Mouse (Mus musculus): Measurements from ENCODE around the gene Cdc26.

The Cdc26 gene

DNA sequence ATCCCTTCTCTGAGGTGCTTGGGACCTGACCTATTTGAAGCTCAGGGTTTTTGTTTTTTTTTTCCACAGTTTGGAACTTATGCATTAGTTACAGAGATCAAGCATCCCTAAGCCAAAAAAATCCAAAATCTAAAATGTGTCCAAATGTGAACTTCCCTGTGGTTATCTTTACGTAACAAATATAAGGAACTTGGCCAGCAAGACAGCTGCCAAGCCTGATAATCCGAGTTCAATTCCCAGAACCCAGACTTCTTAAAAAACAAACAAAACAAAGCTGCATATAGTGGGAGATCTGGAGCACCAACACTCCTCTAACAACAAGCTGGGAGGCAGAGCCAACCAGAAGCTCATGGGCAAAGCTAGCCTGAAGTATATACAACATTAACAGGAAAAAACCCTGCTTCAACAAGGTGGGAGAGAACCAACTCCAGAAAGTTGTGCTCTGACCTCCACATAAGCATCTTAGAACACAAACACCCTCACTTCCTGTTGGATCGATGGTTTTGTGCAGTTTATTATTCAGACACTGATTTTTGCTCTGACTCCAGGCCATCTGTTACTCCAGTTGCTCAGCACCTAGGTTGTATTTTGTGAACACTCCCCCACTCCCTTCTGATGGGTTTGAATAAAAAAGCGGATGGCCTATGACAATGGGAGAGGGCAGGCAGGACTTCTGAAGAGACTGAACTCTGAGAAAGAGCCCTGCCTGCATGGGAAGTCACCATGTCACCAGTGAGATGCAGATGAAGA lies 10.7 kb downstream of the Cdc26 start:
- no peak for DNase-seq

DNA sequence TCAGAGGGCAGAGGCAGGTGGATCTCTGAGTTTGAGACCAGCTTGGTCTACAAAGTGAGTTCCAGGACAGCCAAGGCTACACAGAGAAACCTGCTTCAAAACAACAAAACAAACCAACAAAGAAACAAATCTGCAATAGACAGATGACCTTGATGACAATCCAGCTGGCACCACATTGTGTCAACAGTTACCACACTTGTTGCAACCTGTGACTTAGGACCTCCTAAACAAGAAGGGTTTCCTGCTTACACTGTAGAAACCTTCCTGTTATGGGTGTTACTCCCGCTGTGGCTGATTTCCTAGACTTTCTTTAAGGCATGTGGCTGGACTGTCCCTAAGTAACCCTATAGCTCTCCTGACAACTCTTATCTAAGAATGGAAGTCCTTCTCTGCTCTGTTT lies 12.6 kb downstream of the Cdc26 start:
- DNase-seq: no peak

DNA sequence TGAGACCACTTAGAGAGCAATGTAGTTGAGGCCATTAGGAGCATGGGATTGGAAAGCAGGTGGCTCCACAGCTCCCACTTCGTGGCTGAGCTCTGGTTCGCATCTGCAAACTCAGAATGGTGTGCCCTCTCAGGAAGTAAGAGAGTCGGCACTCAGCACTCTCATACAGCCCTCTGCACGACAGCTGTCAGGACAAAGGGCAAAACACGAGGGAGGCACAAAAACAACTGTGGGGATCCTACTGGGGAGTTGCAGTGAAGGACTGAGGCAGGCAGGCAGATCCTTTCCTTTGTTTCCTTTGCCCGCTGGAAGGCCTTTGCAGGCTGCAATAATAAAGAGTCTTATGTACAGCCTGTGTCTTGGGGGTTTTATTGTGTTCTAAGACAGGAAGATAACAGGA lies 15.0 kb downstream of the Cdc26 start:
- DNase-seq: no peak

DNA sequence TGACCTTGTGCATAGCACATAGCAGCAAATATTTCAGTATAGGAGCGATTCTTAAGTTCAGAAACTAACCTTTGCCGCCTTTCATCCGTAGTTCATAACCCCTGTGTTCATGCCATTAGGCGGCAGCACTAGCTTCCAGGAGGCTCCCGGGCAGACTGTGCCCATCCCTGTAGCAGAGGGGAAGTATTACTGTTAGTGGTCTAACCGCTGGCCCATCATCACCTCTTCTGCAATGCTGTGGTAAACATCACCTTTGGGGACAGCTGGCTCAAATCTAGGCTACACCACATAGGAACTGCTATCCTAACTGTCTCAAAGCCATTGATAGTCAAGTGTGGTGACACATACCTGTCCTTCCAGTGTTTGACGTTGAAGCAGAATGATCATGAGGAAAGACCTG lies 16.6 kb downstream of the Cdc26 start:
- DNase-seq: no peak

DNA sequence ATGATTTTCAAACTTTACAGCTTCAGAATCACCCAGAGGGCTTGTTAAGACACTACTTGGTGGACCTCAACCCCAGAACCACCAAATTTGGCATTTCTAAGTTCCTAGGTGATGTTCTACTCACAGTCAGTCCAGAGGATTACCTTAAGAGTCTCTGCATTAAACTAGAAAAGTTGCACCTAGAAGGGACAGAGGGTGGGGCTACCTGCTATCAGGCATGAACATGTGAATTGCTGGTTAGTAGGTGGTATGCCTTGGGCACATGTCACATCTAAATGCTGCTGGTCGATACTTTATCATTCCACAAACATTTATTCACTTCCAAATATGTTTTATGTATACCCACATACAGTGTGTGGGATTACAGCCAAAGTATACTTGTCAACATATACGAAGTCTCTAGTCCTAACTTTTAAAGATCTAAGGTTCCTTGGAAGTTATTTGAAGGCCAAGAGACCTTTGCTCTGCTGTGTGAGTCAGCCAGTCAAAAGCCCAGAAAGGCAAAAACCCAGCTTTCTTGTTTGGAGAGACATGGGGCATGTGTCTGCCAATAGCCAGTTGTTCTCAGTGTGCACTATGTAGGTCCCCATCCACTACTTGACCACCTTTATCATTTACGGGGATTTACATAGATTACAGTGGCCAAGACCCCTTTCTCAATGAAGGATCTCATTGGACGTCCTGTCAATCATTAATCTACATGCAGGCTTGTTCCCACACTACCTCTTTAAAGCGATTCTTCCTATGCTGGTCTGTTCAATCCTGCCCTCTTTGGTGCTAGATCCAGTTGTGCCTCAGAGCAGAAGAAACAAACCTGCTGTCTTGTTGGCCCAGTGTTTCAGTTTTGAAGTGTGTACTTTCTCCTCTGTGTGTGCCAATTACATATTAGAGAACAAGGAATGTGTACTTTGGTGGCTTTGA lies 18.6 kb downstream of the Cdc26 start:
- DNase-seq: no peak

DNA sequence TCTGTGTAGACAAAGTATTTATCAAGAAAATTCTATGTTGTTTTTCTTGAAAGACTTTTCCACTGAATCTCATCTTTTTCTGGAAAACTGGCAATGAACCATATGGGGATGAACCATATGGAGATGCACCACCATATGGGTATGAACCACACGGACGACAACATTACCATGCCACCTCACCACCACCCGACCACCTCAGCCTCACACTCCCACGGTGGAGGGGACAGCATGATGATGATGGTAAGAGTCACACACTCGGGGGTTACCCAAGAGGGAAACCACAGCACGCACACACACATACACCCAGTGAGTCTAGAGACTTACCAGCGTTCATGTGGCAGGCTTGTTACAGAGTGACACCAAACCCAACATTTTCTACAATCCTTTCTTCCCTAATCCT lies 23.0 kb downstream of the Cdc26 start:
- DNase-seq: no peak

DNA sequence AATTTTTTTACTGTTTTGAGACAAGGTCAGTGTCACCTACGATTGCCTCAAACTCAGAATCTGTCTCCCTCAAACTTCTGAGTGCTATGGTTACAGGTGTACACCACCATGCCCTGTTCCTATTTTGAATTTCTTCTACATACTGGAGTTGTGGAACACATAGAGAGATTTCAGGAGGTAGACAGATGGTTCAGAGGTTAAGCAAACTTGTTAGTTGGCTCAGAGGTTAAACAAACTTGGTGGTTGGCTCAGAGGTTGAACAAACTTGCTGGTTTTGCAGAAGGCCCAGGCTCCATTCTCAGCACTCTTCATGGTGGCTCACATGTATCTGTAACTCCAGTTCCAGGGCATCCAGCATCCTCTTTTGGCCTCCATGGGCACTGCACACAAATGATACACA lies 24.3 kb downstream of the Cdc26 start:
- DNase-seq: no peak

DNA sequence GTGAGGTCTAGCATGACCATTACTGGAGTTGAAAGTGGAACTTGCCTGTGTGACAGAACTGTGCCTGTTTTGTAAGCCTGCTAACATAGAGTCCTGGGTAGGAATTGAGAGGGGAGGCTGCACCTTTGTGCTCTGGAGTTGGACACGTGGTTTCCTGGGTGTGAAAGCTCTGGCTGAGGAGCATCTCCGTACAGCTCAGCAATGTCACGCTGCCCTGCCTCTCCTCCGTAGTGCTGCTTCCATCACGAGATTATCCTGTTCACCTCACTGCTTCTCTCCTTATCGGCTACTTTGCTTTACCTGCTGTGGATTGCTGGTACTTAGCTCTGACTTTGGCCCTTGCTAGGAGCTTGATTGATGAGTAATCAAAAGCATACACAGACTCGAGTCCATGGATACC lies 24.7 kb downstream of the Cdc26 start:
- no peak for DNase-seq

DNA sequence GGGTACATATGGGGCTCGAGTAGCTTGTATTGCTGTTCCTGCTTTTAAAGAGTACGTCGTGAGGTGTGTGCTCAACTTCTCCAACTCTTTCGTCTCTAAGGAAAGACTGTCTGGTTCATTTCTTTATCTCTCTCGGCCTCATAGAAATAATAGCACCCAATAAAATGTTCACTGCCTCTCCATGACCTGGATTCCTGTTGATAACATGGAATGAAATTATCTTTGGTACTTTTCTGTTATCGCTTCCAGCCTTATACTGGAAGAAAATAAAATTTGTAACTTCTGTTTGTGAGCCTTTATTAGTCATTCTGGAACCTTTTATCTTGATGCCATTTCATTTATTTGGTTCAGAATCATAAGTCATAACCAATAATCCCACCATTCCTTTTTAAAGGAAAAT lies 25.2 kb downstream of the Cdc26 start:
- no peak for DNase-seq

DNA sequence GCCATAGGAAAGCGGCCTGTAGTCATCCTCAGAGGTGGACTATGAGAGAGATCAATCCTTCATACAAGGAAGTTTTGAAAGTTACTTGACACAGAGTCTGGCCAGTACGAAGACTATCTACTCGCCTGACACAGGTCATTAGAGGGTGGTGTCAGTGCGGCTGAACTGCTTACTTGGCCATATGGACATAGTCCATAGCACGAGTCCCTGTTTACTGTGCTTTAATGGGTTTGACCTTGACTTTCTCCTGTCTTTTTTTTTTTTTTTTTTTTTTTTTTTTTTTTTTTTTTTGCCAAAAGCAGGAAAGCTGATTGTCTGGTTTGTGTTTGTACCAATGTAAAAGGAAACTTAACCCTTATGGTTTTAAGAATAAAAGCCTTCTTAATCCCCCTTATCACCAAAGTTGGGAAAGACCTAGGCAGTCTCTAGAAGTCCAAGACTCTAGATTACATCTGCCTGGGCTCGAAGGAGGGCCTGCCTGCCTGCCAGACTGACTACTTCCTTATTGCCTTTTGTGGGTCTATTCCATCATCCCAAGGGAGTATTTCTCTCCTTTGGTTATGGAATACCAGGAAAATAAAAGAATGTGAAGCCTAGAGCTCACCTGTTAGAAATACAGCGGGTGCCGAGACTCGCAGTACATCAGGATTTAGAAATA lies 28.6 kb downstream of the Cdc26 start:
- DNase-seq: no peak

DNA sequence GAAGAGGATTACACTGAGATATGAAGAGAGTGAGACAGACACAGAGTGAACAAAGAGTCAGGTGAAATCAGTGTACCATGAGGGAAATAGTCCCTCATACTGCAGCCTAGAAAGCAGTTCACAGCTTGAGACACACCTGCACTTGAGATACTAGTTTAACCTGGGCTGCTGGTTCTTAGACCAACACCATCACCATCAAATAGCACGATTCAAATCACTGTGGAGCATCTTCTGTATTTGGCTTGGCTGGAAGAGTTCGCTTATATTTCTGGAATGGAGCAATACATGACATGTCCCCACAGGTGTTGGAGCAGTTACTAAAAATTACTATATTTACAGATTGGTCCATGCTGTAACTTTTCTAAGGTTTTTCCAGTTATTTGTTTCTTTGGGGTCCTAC lies 32.3 kb downstream of the Cdc26 start:
- no peak for DNase-seq

DNA sequence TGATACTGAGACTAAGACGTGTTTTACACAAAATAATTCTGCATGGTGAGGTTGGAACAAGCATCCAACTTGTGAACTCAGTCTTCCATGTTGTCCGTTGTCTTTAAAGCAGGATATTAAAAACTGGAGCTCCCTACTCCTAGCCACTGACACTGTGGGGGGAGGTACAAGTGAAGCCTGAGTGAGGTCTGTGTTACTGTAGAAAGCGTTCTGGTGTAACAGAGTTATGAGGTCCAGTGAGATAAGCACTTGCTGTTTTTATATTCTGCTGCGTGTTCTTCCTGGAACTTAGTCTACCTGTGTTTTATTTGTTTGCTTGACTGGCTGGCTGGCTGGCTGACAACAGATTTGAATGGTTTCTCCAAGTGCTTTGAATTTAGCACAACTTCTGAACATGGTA lies 34.1 kb downstream of the Cdc26 start:
- no peak for DNase-seq

DNA sequence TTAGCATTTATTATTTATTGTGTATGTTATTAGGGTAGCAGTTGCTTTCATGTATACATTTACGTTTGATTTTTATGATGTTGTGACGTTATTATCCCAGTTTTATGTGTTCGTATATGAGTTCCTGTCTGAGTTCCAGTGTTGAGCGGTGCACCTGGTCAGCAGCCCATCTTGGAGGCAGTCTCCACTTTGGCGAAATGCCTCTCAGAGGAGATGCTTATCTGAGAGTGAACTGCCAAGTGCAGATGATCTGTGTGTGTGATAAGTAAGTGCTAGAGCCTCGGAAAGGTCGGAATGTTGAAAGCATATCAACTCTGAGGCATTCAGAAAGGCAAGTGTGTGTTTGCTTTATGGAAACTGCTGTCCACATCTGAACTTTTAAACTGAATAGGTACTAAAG lies 34.8 kb downstream of the Cdc26 start:
- DNase-seq: no peak

DNA sequence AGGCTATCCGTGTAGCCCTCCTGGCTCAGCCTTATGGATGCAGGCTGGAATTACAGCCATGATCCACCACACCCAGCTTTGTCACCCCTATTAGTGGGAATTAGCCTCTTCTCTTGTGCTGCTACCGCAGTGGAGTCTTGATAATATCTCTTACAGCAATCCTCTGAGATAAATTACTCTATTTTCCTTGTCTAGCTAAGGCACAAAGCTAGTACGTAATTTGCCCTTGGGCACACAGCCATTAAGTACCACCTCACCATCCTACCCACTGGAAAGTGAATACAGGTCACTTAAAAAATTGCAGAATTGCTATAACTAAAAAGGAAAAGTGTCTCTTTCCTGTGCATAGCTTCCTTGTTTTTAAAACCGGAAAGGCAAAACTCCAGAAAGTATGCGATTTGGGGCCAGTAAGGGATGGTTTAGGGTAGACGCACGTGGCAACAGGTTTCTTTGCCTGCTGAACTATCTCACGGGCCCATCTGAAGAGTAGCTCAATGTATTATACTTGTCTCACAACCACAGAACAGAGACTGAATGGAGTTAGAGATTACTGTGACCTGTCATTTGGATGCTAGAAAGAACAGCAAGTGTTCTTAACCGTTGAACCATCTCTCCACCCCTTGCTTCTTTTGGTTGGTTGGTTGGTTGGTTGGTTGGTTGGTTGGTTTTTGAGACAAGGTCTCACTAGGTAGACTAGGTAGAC lies 35.5 kb downstream of the Cdc26 start:
- DNase-seq: no peak

DNA sequence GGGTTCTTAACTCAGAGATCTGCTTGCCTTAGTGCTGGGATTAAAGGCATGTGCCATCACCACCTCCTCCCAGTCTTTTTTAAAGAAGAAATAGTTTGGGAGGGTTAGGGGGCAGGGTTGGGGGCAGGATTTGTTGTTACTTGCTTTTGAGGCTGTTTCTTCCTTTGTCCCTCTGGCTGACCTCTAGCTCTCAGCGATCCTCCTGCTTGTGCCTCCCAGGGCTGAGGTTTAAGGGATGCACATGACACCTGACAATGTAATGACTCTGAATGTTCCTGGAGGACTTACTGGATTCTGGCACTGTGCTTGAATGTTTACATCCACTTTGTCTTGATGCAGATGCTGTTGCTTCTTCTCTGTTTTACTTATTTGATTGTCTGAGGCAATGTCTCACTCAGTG lies 36.0 kb downstream of the Cdc26 start:
- no peak for DNase-seq

DNA sequence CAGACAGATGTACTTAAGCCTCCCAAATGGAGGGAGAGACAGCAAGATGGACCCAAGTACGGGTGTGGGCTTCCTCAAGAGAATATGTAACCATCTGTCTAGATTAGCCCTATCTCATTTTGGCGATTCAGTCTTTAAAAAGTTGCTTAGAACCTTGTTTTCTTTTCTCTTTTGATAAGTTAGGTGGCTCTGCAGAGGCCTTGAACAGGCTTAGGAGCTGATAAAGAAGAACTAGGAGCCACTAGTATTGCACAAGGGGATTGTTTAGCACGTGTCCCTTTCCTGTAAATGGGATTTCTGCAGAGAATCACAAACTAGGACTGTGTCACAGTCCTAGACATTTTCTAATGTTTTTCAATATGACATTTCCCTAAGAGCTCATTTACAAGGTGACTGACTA lies 39.4 kb downstream of the Cdc26 start:
- no peak for DNase-seq

DNA sequence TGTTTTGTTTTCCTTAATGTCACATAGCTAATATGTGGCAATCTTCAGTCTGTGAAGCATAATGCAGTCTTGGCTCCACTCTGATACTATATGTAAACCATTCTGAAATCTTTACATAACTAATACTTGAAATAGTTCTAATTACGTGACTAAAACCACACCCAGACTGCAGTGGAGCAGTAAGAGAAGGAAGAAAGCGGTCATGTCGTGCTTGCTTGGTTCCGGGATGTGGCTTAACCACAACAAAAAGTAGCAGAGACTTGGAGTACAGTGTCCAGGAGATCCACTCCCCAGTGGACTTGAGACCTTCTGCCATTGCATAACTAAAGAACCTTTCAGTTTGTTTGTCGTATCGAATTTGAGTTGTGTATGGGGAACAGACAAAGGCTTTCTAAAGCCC lies 40.9 kb downstream of the Cdc26 start:
- DNase-seq: no peak

DNA sequence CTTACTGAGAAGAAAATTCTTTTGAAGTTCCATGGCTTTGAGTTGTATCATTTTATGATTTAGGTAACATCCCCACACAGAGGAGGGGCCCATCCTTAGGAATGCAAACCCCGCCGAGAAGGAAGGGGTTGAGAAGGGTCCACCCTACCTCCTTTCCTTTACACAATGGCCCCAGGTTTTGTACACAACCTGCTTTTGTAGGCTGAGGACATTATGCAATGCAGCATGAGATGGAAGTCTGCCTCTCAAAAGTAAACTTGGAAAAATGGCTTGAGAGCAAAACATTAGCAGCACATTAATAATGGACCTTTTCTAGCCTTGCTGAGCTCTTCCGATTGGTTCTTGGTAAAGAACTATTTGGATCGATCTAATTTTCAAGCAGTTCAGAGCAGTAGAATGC lies 42.2 kb downstream of the Cdc26 start:
- no peak for DNase-seq

DNA sequence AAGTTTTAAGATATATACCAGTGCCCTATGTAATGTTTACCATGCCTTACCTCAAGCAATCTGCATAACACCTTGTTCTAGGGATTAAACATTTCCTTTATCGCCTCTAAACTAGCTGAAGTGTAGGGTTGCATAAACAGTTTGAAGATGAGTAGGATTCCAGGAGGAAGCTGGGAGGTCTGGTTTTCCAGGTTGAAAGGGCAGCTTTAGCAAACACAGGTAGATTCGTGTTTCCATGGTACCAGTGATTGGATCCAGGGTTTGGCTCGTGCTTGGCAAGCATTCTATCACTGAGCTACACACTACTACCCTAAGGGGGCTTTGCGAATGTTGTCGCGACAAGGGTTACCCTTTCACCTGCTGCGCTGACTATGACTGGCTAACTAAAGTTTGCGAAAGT lies 44.1 kb downstream of the Cdc26 start:
- no peak for DNase-seq

DNA sequence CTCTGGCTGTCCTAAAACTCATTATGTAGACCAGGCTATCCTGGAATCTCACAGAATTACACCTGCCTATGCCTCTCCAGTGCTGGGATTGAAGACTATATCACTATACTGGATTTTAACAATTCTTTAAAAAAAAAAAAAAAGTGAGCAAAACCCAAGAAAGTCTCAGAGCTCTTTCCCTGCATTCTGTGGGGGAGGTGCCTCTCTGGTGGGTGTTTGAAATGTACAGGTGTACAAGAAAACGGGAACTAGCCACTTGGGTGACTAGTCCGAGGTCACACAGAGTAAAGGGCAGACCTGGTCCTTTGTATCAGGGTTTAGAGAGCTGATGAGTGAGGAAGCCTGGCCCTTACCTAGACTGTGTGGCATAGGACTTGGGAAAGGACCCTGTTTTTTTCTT lies 46.0 kb downstream of the Cdc26 start:
- no peak for DNase-seq

DNA sequence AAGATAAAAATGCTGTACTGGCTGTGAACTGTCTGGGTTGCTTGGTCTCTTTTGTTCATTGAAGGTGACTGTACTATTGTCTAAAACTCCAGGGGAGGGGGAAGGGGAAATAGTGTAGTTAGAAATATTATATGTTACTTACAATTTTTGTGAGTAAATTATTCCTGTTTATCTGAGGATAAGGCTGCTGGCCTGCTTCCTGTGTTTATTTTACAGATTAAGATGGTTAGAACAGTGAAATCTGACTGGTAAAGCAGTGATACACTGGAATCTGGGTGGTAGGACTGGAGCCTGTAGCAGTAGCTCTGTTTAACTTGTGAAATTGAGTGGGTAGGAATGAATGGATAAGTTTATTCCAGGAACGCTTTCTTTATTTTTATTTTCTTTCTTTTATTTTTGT lies 46.4 kb downstream of the Cdc26 start:
- DNase-seq: no peak

DNA sequence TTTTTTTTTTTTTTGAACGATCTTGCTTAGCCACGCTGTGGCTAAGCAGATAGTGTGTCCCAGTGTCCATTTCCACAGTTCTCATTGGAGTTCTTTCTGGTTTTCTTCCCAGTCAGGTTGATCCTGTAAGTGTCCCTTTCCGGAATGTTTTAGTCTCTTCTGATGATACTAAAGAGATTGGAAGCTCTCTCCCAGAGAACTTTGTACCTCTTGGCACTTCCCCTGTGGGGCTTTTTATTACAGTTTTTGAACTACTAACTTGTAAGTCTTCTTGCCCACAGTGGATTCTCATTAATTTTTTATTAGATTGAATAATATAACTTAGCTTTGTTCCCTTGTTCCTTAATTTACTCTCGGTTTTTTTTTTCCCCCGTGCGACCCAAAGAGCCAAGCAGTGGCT lies 46.9 kb downstream of the Cdc26 start:
- no peak for DNase-seq

DNA sequence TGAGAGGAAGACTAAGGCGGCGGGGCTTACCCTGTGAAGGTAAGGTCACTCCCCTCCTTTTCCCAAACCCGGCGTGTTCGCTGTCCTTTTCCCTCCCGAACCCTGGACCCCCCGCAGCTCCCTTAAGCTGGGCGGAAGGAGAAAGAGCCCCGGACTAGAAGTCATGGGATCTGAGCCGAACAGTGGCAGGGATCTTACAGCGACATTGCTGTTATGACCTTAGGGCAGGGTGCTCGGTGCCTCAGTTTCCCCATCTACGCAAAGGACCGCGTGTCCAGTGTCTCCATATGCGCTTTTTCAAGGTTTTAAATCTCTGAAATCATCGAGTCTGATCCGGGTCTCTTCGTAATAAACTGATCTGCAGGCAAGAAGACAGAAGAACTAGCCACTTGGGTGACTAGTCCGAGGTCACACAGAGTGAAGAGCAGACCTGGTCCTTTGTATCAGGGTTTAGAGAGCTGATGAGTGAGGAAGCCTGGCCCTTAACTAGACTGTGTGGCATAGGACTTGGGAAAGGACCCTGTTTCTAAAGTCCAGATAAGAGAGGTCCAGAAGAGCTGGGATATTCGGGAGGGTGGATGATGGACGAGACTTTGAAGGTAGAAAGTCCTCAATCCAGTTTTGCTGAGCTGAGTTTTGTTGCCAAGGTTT lies 47.5 kb downstream of the Cdc26 start:
- DNase-seq: peak in 1 of 2 experiments; percentile 7
